Mouse (Mus musculus) testis, adult 2 months (tissue): ENCODE results near the gene Hmgcs1.

ENCODE experiments used
- CTCF ChIP-seq: fragments of 200-500 bp; IDR thresholded peaks from 2 replicates; pipeline ENCODE4 v1.5.1; 2012; ENCODE audit warnings: low read depth, mild to moderate bottlenecking, inconsistent platforms, low read length, moderate library complexity; ENCODE audit not compliant: control insufficient read depth, insufficient read depth, insufficient replicate concordance
- POLR2A ChIP-seq: fragments of 200-500 bp; IDR thresholded peaks from 2 replicates; pipeline ENCODE4 v1.6.1; 2012; ENCODE audit warnings: low read depth, mild to moderate bottlenecking, inconsistent platforms, low read length, moderate library complexity; ENCODE audit not compliant: control insufficient read depth

DNA sequence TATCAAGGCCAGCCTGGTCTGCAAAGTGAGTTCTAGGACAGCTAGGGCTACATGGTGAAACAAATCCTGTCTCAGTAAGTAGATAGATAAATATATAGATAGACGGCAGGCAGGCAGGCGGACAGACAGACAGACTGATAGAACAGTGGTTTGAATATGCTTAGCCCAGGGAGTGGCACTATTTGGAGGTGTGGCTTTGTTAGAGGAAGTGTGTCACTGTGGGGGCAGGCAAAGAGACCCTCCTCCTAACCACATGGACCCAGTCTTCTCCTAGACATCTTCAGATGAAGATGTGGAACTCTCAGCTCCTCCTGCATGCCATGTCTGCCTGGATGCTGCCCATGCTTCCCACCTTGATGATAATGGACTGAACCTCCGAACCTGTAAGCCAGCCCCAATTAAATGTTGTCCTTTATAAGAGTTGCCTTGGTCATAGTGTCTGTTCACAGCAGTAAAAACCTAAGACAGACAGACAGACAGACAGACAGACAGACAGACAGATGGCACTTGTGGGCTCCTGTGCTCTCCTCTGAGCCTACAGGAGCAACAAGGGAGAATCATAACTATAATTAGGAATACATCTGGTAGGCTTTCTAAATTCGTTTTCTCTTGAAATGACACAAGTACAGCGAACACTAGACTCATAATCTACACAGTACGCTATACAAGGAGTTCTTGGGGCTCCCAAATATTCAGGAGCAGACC lies 52.7 kb downstream of the Hmgcs1 start:
- no peak for TF ChIP-seq CTCF
- TF ChIP-seq POLR2A: no peak
